8 mouse cellular contexts compared by ENCODE assay signal in the genomic region with DNA sequence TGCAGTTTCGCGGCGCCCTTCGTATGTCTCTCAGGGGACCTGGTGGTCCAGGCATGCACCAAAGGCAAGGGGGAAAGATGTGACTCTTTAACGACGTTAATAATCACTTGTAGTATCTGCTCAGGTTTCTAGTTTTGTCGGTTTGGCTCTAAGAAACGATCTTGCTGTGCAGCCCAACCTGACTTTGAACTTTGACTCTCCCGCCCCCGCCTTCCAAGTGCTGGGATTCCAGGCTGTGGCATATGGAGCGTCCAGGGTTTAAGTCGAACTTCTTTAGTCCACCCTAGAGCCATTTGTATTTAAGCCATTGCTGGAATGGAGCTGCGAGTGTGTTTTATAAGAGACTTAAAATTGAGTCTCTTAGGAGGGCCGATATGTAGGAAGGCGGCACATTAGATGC. TPM values are rescaled to one million over a fixed set of nuclear protein-coding genes. Genes with fewer than 3 reads are reported as not detected.
DNase-seq lines count a peak whose midpoint lies in the region; ATAC-seq and TF ChIP-seq lines count a peak whose summit lies in the region.

No protein-coding gene starts in this region.

- peak overlapping the region; percentile 72 to 98 (median 85) for H3K4me3 ChIP-seq in CH12.LX (replicated peaks in 1 of 3; ENCODE audit: low read depth in 2 of 3, low read length in 2 of 3, poor library complexity in 1 of 3)
- peak overlapping the region; percentile 87 for H3K4me3 ChIP-seq in hindbrain, embryonic 12.5 days
- peak overlapping the region; percentile 100 for H3K4me3 ChIP-seq in stomach, embryonic 15.5 days (replicated peaks)

- H3K4me2 ChIP-seq in CH12.LX (ENCODE audit: insufficient read depth, low read depth, poor library complexity, severe bottlenecking): peak overlapping the region; percentile 73
- H3K4me2 ChIP-seq in hindbrain, embryonic 12.5 days (replicated peaks): peak overlapping the region; percentile 67
- H3K4me2 ChIP-seq in stomach, embryonic 15.5 days: peak overlapping the region; percentile 78

- no peak for TF ChIP-seq CTCF in CH12.LX (conservative IDR thresholded peaks at IDR 0.05 in 1 of 2, IDR thresholded peaks at IDR 0.05 in 1 of 2; ENCODE audit: low read depth in 2 of 2, low read length in 2 of 2)

- no peak for ATAC-seq in hindbrain, embryonic 12.5 days (ENCODE audit: low FRiP score)
- no peak for ATAC-seq in stomach, embryonic 15.5 days (ENCODE audit: insufficient read depth, low FRiP score, low read depth)

- peak overlapping the region; percentile 76; the same call in 1 of the 2 replicates for H3K27ac ChIP-seq in CH12.LX (ENCODE audit: insufficient read depth, low read depth)
- peak overlapping the region; percentile 97 for H3K27ac ChIP-seq in hindbrain, embryonic 12.5 days
- peak overlapping the region; percentile 98 for H3K27ac ChIP-seq in stomach, embryonic 15.5 days

- no peak for TF ChIP-seq RAD21 in CH12.LX (IDR thresholded peaks at IDR 0.05; ENCODE audit: low read depth, low read length)

- H3K9ac ChIP-seq in CH12.LX (ENCODE audit: insufficient read depth, low read depth): peak overlapping the region; percentile 92
- H3K9ac ChIP-seq in hindbrain, embryonic 12.5 days: peak overlapping the region; percentile 76
- H3K9ac ChIP-seq in stomach, embryonic 15.5 days: peak overlapping the region; percentile 84

- 16% methylated on average over 15 of the region's 15 CpGs for WGBS in hindbrain, embryonic 12.5 days
- 13% methylated on average over 15 of the region's 15 CpGs for WGBS in stomach, embryonic 15.5 days

- H3K9me3 ChIP-seq in CH12.LX (replicated peaks; ENCODE audit: low read length): peaks cover 5% of the 10 kb centered on the region
- H3K9me3 ChIP-seq in hindbrain, embryonic 12.5 days (replicated peaks): 0 out of 2 replicates have a peak, but pooled peaks cover 8% of the 10 kb centered on the region
- no peaks in the 10 kb centered on the region for H3K9me3 ChIP-seq in stomach, embryonic 15.5 days

- no peak for TF ChIP-seq POLR2A in CH12.LX (IDR thresholded peaks at IDR 0.05; ENCODE audit: low read depth, low read length)

- H3K4me1 ChIP-seq in CH12.LX (ENCODE audit: control insufficient read depth in 1 of 2, insufficient read depth in 2 of 2): peaks cover 0 to 20% of the 10 kb centered on the region in 2 experiments; a peak in 2 of 4 replicates
- peaks cover 14% of the 10 kb centered on the region for H3K4me1 ChIP-seq in hindbrain, embryonic 12.5 days
- peaks cover 6% of the 10 kb centered on the region for H3K4me1 ChIP-seq in stomach, embryonic 15.5 days

- dilution Hi-C loops in CH12.LX (cut with MboI; ENCODE audit: extremely low pct_ligation_motif_present, extremely low pct_unique_long_range_greater_than_20kb, low sequenced_read_pairs): no loop called here

- no peaks in the 10 kb centered on the region for H3K27me3 ChIP-seq in CH12.LX (replicated peaks)
- H3K27me3 ChIP-seq in hindbrain, embryonic 12.5 days: no peaks in the 10 kb centered on the region
- H3K27me3 ChIP-seq in stomach, embryonic 15.5 days (replicated peaks): no peaks in the 10 kb centered on the region

- peaks cover 22% of the 10 kb centered on the region for H3K79me2 ChIP-seq in CH12.LX (replicated peaks; ENCODE audit: control insufficient read depth, extremely low read depth, insufficient read depth, poor library complexity, severe bottlenecking)

- in situ Hi-C loops in CH12.LX (cut with MboI; ENCODE audit: low pct_ligation_motif_present, low pct_unique_long_range_greater_than_20kb, low sequenced_read_pairs): no loop called here

- no peak for TF ChIP-seq EP300 in CH12.LX (IDR thresholded peaks at IDR 0.05; ENCODE audit: low read length)

- H3K36me3 ChIP-seq in CH12.LX (replicated peaks in 1 of 2; ENCODE audit: control insufficient read depth in 1 of 2, insufficient read depth in 1 of 2, low read length in 1 of 2): peaks cover 3 to 8% of the 10 kb centered on the region in 2 experiments
- peaks cover 8% of the 10 kb centered on the region; the same call in 1 of the 2 replicates for H3K36me3 ChIP-seq in hindbrain, embryonic 12.5 days
- peaks cover 5% of the 10 kb centered on the region; the same call in 1 of the 2 replicates for H3K36me3 ChIP-seq in stomach, embryonic 15.5 days

- peak; percentile 41 for DNase-seq in adrenal gland, postnatal 10 days
- DNase-seq in adrenal gland, adult 8-10 months: no peak
- DNase-seq in CH12.LX (ENCODE audit: extremely low read depth) (no peak), liver (peak; percentile 19)
- no peak for DNase-seq in adrenal gland, adult 18-20 months (ENCODE audit: low spot score in 2 of 2)
- no peak for DNase-seq in layer of hippocampus, adult 11-12 months (ENCODE audit: low spot score)

TF ChIP-seq in CH12.LX, 34 proteins besides CTCF, POLR2A, EP300 and RAD21:
- no peak for TF ChIP-seq NRF1 (IDR thresholded peaks at IDR 0.05; ENCODE audit: low read depth, low read length)
- TF ChIP-seq IRF4 (IDR thresholded peaks at IDR 0.05; ENCODE audit: low read depth, low read length): no peak
- no peak for TF ChIP-seq KAT2A (IDR thresholded peaks at IDR 0.05; ENCODE audit: insufficient replicate concordance, low read length)
- no peak for TF ChIP-seq MAZ (IDR thresholded peaks at IDR 0.05; ENCODE audit: low read depth, low read length)
- no peak for TF ChIP-seq RCOR1 (conservative IDR thresholded peaks at IDR 0.05; ENCODE audit: low read depth, low read length)
- no peak for TF ChIP-seq ZKSCAN1 (IDR thresholded peaks at IDR 0.05; ENCODE audit: borderline replicate concordance, low read depth, low read length)
- TF ChIP-seq MXI1 (IDR thresholded peaks at IDR 0.05; ENCODE audit: low read depth, low read length): no peak
- TF ChIP-seq JUN (IDR thresholded peaks at IDR 0.05; ENCODE audit: insufficient read depth, low read depth, low read length): no peak
- TF ChIP-seq ZC3H11A (IDR thresholded peaks at IDR 0.05; ENCODE audit: low read depth, low read length): no peak
- no peak for TF ChIP-seq JUND (conservative IDR thresholded peaks at IDR 0.05; ENCODE audit: low read depth, low read length)
- TF ChIP-seq SIN3A (IDR thresholded peaks at IDR 0.05; ENCODE audit: low read length): no peak
- TF ChIP-seq E2F4 (IDR thresholded peaks at IDR 0.05; ENCODE audit: insufficient replicate concordance, low read depth, low read length): no peak
- TF ChIP-seq ZNF384 (IDR thresholded peaks at IDR 0.05; ENCODE audit: low read depth, low read length): no peak
- TF ChIP-seq NELFE (IDR thresholded peaks at IDR 0.05; ENCODE audit: low read depth, low read length): no peak
- TF ChIP-seq CHD1 (IDR thresholded peaks at IDR 0.05; ENCODE audit: low read depth, low read length): no peak

RNA-seq across cellular contexts. Expression of gene Pomt2, which starts 0.4 kb away (rescaled TPM):
- total RNA-seq in adrenal gland, postnatal 10 days (2021): 10 to 100 TPM; 11.5 to 14.1 TPM
- 10 to 100 TPM; 14.5 to 16.6 (median 15.7) TPM for total RNA-seq in adrenal gland, adult 8-10 months (2022)
- total RNA-seq in CH12.LX (2012; rRNA removed): 12.4 and 12.8 TPM in 2 replicates
- total RNA-seq in CH12.LX (2014; rRNA removed): 11.7 and 12.0 TPM in 2 replicates
- polyA plus RNA-seq in CH12.LX (2012; ENCODE audit: insufficient read length, low read depth): 10.5 and 11.6 TPM in 2 replicates
- 16.2 and 17.7 TPM in 2 replicates for polyA plus RNA-seq in hindbrain, embryonic 12.5 days (2016; fragmentation: Nextera tagmentation; extraction: Ambion mirVana)
- polyA plus RNA-seq in stomach, embryonic 15.5 days (2015; fragmentation: Nextera tagmentation; extraction: Ambion mirVana): 12.3 and 16.7 TPM in 2 replicates
- 10 to 100 TPM; 10.8 to 13.3 TPM for total RNA-seq in adrenal gland, adult 18-20 months (2021)

RNA-seq across cellular contexts. Expression of gene Gstz1, which starts 1.2 kb away (rescaled TPM):
- total RNA-seq in adrenal gland, postnatal 10 days (2021): 100 to 1,000 TPM; 104 to 140 TPM
- total RNA-seq in adrenal gland, adult 8-10 months (2022): 100 to 1,000 TPM in 3 of 4 experiments, 10 to 100 TPM in 1; 96.8 to 133 (median 104) TPM
- total RNA-seq in CH12.LX (2012; rRNA removed) (16.7 and 22.3 TPM in 2 replicates), CH12.LX (2014; rRNA removed) (26.8 and 27.5 TPM in 2 replicates)
- polyA plus RNA-seq in CH12.LX (2012; ENCODE audit: insufficient read length, low read depth): 19.7 and 20.5 TPM in 2 replicates
- polyA plus RNA-seq in hindbrain, embryonic 12.5 days (2016; fragmentation: Nextera tagmentation; extraction: Ambion mirVana): 24.1 and 24.6 TPM in 2 replicates
- 37.5 and 38.0 TPM in 2 replicates for polyA plus RNA-seq in stomach, embryonic 15.5 days (2015; fragmentation: Nextera tagmentation; extraction: Ambion mirVana)
- total RNA-seq in adrenal gland, adult 18-20 months (2021): 100 to 1,000 TPM; 118 to 163 TPM

RNA-seq across cellular contexts. Expression of gene Ngb, which starts 45.8 kb away (rescaled TPM):
- 1 to 10 TPM in 1 of 2 experiments, under 1 TPM in 1; 0.87 to 2.0 TPM for total RNA-seq in adrenal gland, postnatal 10 days (2021)
- 1 to 10 TPM; 3.8 to 6.8 (median 5.4) TPM for total RNA-seq in adrenal gland, adult 8-10 months (2022)
- total RNA-seq in CH12.LX (2012; rRNA removed) (0.08 TPM in 1 of 2 replicates, not detected in the other), CH12.LX (2014; rRNA removed) (0.23 TPM in 1 of 2 replicates, not detected in the other)
- polyA plus RNA-seq in CH12.LX (2012; ENCODE audit: insufficient read length, low read depth): 0.15 TPM in 1 of 2 replicates, not detected in the other
- 0.33 and 0.43 TPM in 2 replicates for polyA plus RNA-seq in hindbrain, embryonic 12.5 days (2016; fragmentation: Nextera tagmentation; extraction: Ambion mirVana)
- polyA plus RNA-seq in stomach, embryonic 15.5 days (2015; fragmentation: Nextera tagmentation; extraction: Ambion mirVana): 2.4 and 2.6 TPM in 2 replicates
- total RNA-seq in adrenal gland, adult 18-20 months (2021): 1 to 10 TPM; 3.5 to 4.2 TPM

RNA-seq across cellular contexts. Expression of gene Samd15, which starts 51.4 kb away (rescaled TPM):
- total RNA-seq in adrenal gland, postnatal 10 days (2021): 1 to 10 TPM; 1.1 to 1.8 TPM
- total RNA-seq in adrenal gland, adult 8-10 months (2022): 1 to 10 TPM; 1.0 to 2.2 (median 1.7) TPM
- total RNA-seq in CH12.LX (2012; rRNA removed) (0.97 and 1.1 TPM in 2 replicates), CH12.LX (2014; rRNA removed) (0.28 and 1.8 TPM in 2 replicates)
- polyA plus RNA-seq in CH12.LX (2012; ENCODE audit: insufficient read length, low read depth): 2.8 and 3.9 TPM in 2 replicates
- polyA plus RNA-seq in hindbrain, embryonic 12.5 days (2016; fragmentation: Nextera tagmentation; extraction: Ambion mirVana): 1.6 and 2.5 TPM in 2 replicates
- polyA plus RNA-seq in stomach, embryonic 15.5 days (2015; fragmentation: Nextera tagmentation; extraction: Ambion mirVana): 1.7 and 2.5 TPM in 2 replicates
- 1 to 10 TPM; 1.4 to 1.7 TPM for total RNA-seq in adrenal gland, adult 18-20 months (2021)

RNA-seq across cellular contexts. Expression of gene Tmed8, which starts 52.1 kb away (rescaled TPM):
- total RNA-seq in adrenal gland, postnatal 10 days (2021): 10 to 100 TPM; 17.5 to 19.3 TPM
- total RNA-seq in adrenal gland, adult 8-10 months (2022): 10 to 100 TPM; 33.4 to 42.5 (median 35.5) TPM
- total RNA-seq in CH12.LX (2012; rRNA removed) (27.3 and 29.1 TPM in 2 replicates), CH12.LX (2014; rRNA removed) (27.9 and 29.3 TPM in 2 replicates)
- 29.4 and 34.8 TPM in 2 replicates for polyA plus RNA-seq in CH12.LX (2012; ENCODE audit: insufficient read length, low read depth)
- 5.4 and 6.0 TPM in 2 replicates for polyA plus RNA-seq in hindbrain, embryonic 12.5 days (2016; fragmentation: Nextera tagmentation; extraction: Ambion mirVana)
- polyA plus RNA-seq in stomach, embryonic 15.5 days (2015; fragmentation: Nextera tagmentation; extraction: Ambion mirVana): 2.1 and 2.2 TPM in 2 replicates
- 10 to 100 TPM; 23.5 to 32.1 TPM for total RNA-seq in adrenal gland, adult 18-20 months (2021)

Comparison
In these comparisons a context has a peak if more than half of its experiments do, and no peak if none do; other contexts are left out.
1. DNase-seq: peak in adrenal gland, postnatal 10 days (single experiment) and liver (single experiment); none in adrenal gland, adult 8-10 months (single experiment), CH12.LX (single experiment), adrenal gland, adult 18-20 months (0 of 2) and layer of hippocampus, adult 11-12 months (single experiment).
2. Peak in every context shown above with its lines, with median percentiles within 50 percentile points of each other: H3K27ac ChIP-seq, H3K4me2 ChIP-seq, H3K4me3 ChIP-seq and H3K9ac ChIP-seq.